Mouse (Mus musculus) liver, embryonic 15.5 days (tissue): ENCODE data around the gene Cnot1. TPM values are rescaled to one million over a fixed set of nuclear protein-coding genes. Genes with fewer than 3 reads are reported as not detected.

Experiments used
- ATAC-seq: fragments of 200-750 bp; cut with Nextera tagmentation; 2 replicates; pipeline ENCODE4 v1.8.0; 2017; ENCODE audit warnings: moderate number of reproducible peaks, mild to moderate bottlenecking, moderate library complexity; ENCODE audit not compliant: insufficient read depth
- H3K27ac ChIP-seq: fragments of 300-500 bp; sonication (generic); replicated peaks from 2 replicates; pipeline ENCODE4 v1.5.1; 2015; ENCODE audit warnings: mild to moderate bottlenecking, inconsistent platforms
- H3K27me3 ChIP-seq: fragments of 300-500 bp; sonication (generic); 2 replicates; pipeline ENCODE4 v1.6.1; 2015; ENCODE audit warnings: mild to moderate bottlenecking, inconsistent platforms
- H3K36me3 ChIP-seq: fragments of 300-500 bp; sonication (generic); replicated peaks from 2 replicates; pipeline ENCODE4 v1.6.1; 2015; ENCODE audit warnings: moderate library complexity, mild to moderate bottlenecking, inconsistent platforms
- H3K4me1 ChIP-seq: fragments of 300-500 bp; sonication (generic); replicated peaks from 2 replicates; pipeline ENCODE4 v1.6.1; 2015; ENCODE audit warnings: inconsistent platforms
- H3K4me2 ChIP-seq: fragments of 300-500 bp; sonication (generic); 2 replicates; pipeline ENCODE4 v1.6.1; 2015; ENCODE audit warnings: moderate library complexity, mild to moderate bottlenecking, inconsistent platforms
- H3K4me3 ChIP-seq: fragments of 300-500 bp; sonication (generic); replicated peaks from 2 replicates; pipeline ENCODE4 v1.5.1; 2015; ENCODE audit warnings: mild to moderate bottlenecking, inconsistent platforms
- H3K9ac ChIP-seq: fragments of 300-500 bp; sonication (generic); 2 replicates; pipeline ENCODE4 v1.6.1; 2015; ENCODE audit warnings: moderate library complexity, mild to moderate bottlenecking, inconsistent platforms
- H3K9me3 ChIP-seq: fragments of 300-500 bp; sonication (generic); replicated peaks from 2 replicates; pipeline ENCODE4 v1.6.1; 2016; ENCODE audit warnings: inconsistent platforms
- WGBS: fragments of 180-500 bp; shearing (Covaris S2); methylation state at CpG from one replicate; pipeline ENCODE4 v1.1.7; 2015; ENCODE audit warnings: mixed read lengths; ENCODE audit not compliant: insufficient replicate concordance; 5-methylcytosine and 5-hydroxymethylcytosine counted together
- polyA plus RNA-seq: library from polyadenylated mRNA; unstranded; fragments of >200 nt; fragmentation: Nextera tagmentation; extraction: Ambion mirVana; gene quantifications from 2 replicates; pipeline ENCODE4 v1.2.1, GENCODE M21; 2015

The Cnot1 gene
- polyA plus RNA-seq: 27.4 TPM in 2 replicates

DNA sequence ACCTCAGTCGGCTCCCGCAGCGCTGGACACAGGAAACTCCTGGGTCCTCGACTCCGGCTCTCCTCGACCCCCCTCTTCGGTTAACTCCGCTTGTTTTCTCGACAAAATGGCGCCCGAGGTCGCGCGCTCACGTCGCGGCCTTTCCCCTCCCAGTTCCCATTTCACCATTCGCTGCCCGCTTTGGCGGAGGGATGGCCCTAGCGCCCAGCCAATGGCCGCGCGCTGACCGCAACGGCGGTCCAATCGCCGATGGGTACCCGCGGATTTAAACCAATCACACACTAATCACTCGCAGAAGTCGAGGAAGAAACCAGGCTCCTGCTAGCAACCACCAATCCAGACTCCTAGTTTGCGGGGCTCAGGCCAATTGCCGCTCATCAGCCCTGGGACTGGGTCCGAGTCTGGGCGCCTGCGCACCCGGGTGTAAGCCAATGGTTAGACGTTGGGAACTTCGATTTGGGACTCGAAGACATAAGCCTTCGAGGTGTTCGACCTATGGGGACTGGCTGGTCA is at the start of gene Cnot1:
Cnot1 (minus strand) TSS at position 134 of the 513 bp plus-strand sequence.
- Histone ChIP-seq H3K4me1 (peaks cover 52% of the 10 kb centered on the region), H3K4me3 (peak within 1 kb of the TSS; percentile 99), H3K27me3 (no peaks in the 10 kb centered on the region), H3K4me2 (peak within 1 kb of the TSS; percentile 89), H3K9me3 (no peaks in the 10 kb centered on the region), H3K9ac (peak within 1 kb of the TSS; percentile 96), H3K27ac (peak within 1 kb of the TSS; percentile 95), H3K36me3 (peaks cover 16% of the 10 kb centered on the region)
- under 1% methylated on average over 44 of the region's 44 CpGs for WGBS
- ATAC-seq: peak; percentile 96

DNA sequence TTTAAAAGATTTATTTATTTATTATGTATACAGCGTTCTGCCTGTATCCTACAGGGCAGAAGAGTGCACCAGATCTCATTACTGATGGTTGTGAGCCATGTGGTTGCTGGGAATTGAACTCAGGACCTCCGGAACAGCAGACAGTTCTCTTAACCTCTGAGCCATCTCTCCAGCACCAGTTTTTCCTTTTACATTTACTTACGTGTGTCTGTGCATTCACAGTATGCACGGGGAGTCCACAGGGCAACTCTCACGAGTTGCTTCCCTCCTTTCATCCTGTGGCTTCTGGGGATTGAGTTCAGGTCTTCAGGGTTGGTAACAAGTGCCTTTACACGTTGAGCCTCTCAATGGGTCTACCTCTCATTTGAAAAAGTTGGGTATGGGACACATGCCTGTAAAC is 46.9 kb upstream of the Cnot1 start:
- WGBS: 62% methylated on average over 6 of the region's 6 CpGs
- Histone ChIP-seq H3K4me3 (no peak overlapping the region), H3K9ac (no peak overlapping the region), H3K9me3 (no peaks in the 10 kb centered on the region), H3K4me1 (peaks cover 17% of the 10 kb centered on the region), H3K36me3 (no peaks in the 10 kb centered on the region), H3K27me3 (no peaks in the 10 kb centered on the region), H3K27ac (no peak overlapping the region), H3K4me2 (no peak overlapping the region)
- no peak for ATAC-seq

DNA sequence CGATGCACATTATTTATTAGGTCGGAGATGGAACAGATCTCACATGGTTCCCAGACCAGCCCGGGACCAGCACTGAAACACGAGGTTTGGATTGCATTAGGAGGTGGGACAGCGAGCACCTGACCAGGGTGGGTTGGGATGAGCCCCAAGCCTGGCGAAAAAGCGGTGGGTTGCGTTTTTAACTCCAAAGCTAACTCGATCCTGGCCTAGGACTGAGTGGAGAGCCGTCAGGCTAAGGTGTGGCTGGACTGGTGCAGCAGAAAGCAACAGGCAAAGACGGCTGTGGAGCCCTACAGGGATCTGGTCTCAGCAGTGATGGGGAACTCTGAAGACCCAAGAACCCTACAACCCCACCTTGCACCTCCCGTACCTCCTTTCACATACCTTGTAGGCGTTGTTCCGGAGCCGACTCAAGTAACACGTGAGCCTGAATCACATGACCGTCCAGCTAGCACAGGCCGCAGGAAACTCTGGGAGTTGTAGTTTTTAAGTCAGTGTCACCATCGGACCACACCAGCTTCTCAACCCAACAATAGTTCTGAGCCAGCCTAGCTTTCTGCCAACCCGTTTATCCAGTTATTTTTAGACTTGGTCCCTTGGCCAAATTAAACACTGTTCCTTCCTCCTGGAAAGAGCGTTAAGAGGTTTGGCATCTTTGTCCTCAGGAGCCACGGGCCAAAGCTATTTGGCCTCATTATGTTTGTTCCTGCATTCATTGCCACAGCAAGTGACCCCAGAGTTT is 46.0 kb upstream of the Cnot1 start, which contains the start of gene Slc38a7:
Slc38a7 (minus strand) TSS at position 438 of the 742 bp plus-strand sequence.
- peak; percentile 73 for ATAC-seq
- Histone ChIP-seq H3K4me2 (peak within 1 kb of the TSS; percentile 78), H3K9me3 (no peaks in the 10 kb centered on the region), H3K27ac (peak within 1 kb of the TSS; percentile 67), H3K27me3 (no peaks in the 10 kb centered on the region), H3K4me3 (peak within 1 kb of the TSS; percentile 65), H3K36me3 (0 out of 2 replicates have a peak, but pooled peaks cover 1% of the 10 kb centered on the region), H3K9ac (peak within 1 kb of the TSS; percentile 54), H3K4me1 (peaks cover 17% of the 10 kb centered on the region)
- 14% methylated on average over 22 of the region's 22 CpGs for WGBS

DNA sequence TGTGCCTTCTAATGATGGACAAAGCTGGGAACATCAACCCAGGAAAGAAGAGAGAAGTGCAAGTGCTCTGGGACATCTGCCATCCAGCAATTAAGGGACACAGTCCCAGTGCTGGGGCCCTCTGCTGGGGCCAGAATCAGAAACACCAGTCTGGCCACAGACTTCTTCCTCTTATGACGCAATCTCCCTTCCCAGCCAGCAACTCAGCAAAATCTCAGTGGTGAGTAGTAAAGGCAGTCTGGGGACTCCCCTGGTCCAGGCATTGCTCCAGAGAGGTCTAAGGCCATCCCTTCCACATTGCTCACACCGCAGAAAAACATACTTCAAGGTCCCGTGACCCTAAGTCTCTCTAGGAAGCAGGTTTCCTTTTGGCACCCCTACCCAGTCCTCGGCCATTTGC is 45.0 kb upstream of the Cnot1 start:
- 39% methylated on average over 4 of the region's 4 CpGs for WGBS
- H3K27me3 ChIP-seq: no peaks in the 10 kb centered on the region
- H3K4me1 ChIP-seq: peaks cover 21% of the 10 kb centered on the region
- H3K4me3 ChIP-seq: peak overlapping the region; percentile 65
- H3K27ac ChIP-seq: peak overlapping the region; percentile 67
- no peaks in the 10 kb centered on the region for H3K9me3 ChIP-seq
- H3K4me2 ChIP-seq: peak overlapping the region; percentile 78
- H3K9ac ChIP-seq: peak overlapping the region; percentile 54; the same call in 1 of the 2 replicates
- peak; percentile 40 for ATAC-seq
- H3K36me3 ChIP-seq: 0 out of 2 replicates have a peak, but pooled peaks cover 4% of the 10 kb centered on the region

DNA sequence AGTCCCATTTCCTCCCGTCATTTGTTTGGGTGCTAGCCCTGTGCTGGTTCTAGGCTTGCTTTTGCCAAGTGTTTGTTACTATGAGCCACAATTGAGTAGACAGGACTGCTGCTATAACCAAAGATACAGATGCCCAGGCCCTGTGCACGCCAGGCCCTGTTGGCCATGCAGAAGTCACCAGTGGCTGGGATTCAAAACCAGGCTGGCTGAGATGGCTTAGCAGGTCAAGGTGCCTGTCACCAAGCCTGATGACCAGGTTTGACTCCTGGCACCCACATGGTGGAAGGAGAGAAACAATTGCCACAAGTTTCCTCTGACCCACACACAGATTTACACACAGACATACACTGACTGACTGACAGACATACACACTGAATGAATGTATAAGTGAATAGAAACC is 43.1 kb upstream of the Cnot1 start:
- peaks cover 9% of the 10 kb centered on the region; the same call in 1 of the 2 replicates for H3K36me3 ChIP-seq
- 65% methylated on average over 2 of the region's 2 CpGs for WGBS
- H3K9ac ChIP-seq: no peak overlapping the region
- H3K4me3 ChIP-seq: no peak overlapping the region
- H3K27me3 ChIP-seq: no peaks in the 10 kb centered on the region
- no peak for ATAC-seq
- H3K4me1 ChIP-seq: peaks cover 21% of the 10 kb centered on the region
- H3K27ac ChIP-seq: no peak overlapping the region
- no peak overlapping the region for H3K4me2 ChIP-seq
- no peaks in the 10 kb centered on the region for H3K9me3 ChIP-seq

DNA sequence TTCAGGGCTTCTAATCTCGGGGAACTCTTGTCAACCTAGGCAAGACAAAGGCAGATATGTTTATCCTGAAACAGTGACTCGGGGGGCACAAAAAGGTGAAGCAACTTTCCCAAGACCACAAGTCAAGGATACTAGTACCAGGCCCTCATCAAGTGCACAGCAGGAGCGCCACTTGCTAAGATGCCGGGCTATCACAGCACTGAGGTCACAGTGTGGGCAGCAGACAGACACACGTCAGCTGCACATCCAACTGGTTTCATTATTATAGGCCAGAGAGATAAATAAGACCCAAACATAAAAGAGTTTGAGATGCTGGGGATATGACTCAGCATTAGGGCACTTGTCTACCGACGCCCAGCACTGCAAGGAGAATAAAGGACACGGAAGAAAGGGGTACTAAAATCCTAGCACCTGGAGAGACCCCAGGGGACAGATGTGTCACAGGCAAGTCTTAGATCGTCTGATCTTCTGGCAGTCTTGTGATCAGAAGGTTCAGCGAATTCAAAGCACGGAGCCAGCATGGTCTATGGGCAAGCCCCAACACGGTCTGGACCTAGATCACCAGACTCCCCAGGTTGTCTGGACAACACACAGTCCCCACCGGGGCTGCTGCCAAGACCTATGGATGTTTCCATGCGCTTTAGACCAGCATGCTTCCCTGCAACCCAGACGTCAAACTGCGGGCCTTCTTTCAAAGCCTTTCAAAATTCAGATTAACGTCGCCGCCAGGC is 41.6 kb upstream of the Cnot1 start:
- Histone ChIP-seq H3K27me3 (no peaks in the 10 kb centered on the region), H3K36me3 (peaks cover 15% of the 10 kb centered on the region; the same call in 1 of the 2 replicates), H3K4me1 (peaks cover 21% of the 10 kb centered on the region), H3K4me3 (no peak overlapping the region), H3K9ac (no peak overlapping the region), H3K27ac (no peak overlapping the region), H3K4me2 (no peak overlapping the region), H3K9me3 (no peaks in the 10 kb centered on the region)
- ATAC-seq: no peak
- WGBS: 79% methylated on average over 19 of the region's 19 CpGs

DNA sequence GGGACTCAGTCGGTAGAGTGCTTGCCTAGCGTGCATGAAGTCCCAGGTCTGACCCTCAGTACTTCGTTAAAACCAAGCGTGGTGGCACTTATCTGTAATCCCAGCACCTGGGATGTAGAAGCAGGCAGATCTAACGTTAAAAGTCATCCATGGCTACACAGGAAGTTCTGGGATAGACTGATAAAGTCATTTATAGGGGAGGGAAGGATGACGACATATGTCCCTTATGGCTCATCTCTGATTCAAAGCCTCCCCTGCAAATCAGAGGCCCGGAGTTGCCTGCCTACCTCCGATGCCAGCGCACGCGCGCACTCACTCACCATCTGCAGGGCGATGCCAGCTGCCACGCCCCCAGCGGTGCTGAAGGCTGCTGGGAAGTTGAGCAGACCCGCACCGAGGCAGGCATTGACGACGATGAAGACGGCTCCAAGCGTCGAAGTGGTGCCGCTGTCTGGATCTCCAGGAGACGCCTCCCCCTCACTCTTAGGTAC is 40.8 kb upstream of the Cnot1 start:
- no peaks in the 10 kb centered on the region for H3K9me3 ChIP-seq
- H3K36me3 ChIP-seq: peaks cover 22% of the 10 kb centered on the region
- no peak overlapping the region for H3K27ac ChIP-seq
- H3K27me3 ChIP-seq: no peaks in the 10 kb centered on the region
- H3K4me1 ChIP-seq: peaks cover 17% of the 10 kb centered on the region
- H3K4me3 ChIP-seq: no peak overlapping the region
- H3K4me2 ChIP-seq: no peak overlapping the region
- ATAC-seq: no peak
- H3K9ac ChIP-seq: no peak overlapping the region
- 49% methylated on average over 24 of the region's 24 CpGs for WGBS

DNA sequence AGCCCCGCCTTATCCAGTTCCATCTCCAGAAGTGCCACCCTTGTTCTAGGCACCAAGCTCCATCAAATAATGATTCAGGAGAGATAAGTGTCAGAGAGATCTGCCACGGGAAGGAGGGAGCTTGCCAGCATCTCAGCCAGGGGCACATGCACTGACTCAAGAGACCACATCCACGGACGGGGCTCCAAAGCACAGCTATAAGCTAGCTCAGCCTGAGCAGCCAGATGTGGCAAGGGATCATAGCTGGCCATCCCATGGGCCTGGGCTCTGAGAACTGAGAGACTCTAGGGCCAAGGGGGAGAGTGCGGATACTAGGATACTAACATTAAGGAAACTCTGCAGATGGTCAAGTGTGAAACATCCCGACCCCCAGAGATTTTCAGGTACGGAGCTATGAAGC is 37.8 kb upstream of the Cnot1 start:
- Histone ChIP-seq H3K4me3 (no peak overlapping the region), H3K27ac (no peak overlapping the region), H3K4me2 (no peak overlapping the region), H3K27me3 (no peaks in the 10 kb centered on the region), H3K4me1 (0 out of 2 replicates have a peak, but pooled peaks cover 4% of the 10 kb centered on the region), H3K9ac (no peak overlapping the region), H3K36me3 (peaks cover 26% of the 10 kb centered on the region), H3K9me3 (no peaks in the 10 kb centered on the region)
- WGBS: 80% methylated on average over 7 of the region's 7 CpGs
- no peak for ATAC-seq

DNA sequence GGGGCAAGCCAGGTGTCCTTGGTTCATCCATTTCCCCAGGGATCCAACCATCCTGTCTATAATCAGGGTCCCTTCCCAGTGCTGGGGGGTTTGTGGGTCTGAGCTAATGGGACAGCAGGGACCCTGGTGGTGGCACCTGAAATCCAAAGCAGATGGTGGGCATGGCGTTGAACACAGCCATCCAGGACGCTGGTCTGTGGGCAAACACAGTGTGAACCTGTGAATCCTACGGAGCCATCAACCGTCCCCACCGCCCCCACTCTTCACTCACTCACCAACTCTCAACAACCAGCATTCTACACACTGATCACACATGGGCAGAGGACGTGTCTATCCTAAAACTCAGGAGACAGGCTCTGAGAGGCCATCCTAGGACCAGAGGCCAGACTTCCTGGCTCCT is 36.7 kb upstream of the Cnot1 start:
- H3K4me1 ChIP-seq: 0 out of 2 replicates have a peak, but pooled peaks cover 4% of the 10 kb centered on the region
- peaks cover 27% of the 10 kb centered on the region for H3K36me3 ChIP-seq
- no peak overlapping the region for H3K4me2 ChIP-seq
- no peaks in the 10 kb centered on the region for H3K9me3 ChIP-seq
- no peak overlapping the region for H3K27ac ChIP-seq
- 72% methylated on average over 6 of the region's 6 CpGs for WGBS
- no peak for ATAC-seq
- H3K9ac ChIP-seq: no peak overlapping the region
- no peak overlapping the region for H3K4me3 ChIP-seq
- no peaks in the 10 kb centered on the region for H3K27me3 ChIP-seq

DNA sequence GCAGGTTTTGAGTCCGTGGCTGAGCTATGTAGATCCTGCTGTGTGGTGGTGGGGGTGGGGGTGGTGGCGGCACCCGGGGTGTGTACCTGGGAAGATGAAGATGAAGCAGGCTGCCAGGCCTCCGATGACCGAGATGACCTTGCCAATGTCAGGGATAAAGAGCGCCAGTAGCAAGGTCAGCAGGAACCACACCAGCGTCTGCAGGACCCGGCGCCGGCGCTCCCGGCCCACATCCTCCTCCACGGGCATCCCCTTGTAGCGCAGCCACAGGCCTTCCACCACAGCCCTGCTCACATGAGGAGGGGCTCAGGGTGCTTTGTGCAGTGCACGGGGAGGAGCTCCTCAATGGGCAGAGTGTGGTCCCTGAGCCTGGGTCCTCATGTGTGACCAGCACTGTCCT is 34.2 kb upstream of the Cnot1 start:
- 85% methylated on average over 15 of the region's 15 CpGs for WGBS
- ATAC-seq: no peak
- no peaks in the 10 kb centered on the region for H3K27me3 ChIP-seq
- H3K4me1 ChIP-seq: no peaks in the 10 kb centered on the region
- peaks cover 23% of the 10 kb centered on the region for H3K36me3 ChIP-seq
- no peak overlapping the region for H3K4me2 ChIP-seq
- no peak overlapping the region for H3K27ac ChIP-seq
- H3K4me3 ChIP-seq: no peak overlapping the region
- H3K9ac ChIP-seq: no peak overlapping the region
- H3K9me3 ChIP-seq: no peaks in the 10 kb centered on the region

DNA sequence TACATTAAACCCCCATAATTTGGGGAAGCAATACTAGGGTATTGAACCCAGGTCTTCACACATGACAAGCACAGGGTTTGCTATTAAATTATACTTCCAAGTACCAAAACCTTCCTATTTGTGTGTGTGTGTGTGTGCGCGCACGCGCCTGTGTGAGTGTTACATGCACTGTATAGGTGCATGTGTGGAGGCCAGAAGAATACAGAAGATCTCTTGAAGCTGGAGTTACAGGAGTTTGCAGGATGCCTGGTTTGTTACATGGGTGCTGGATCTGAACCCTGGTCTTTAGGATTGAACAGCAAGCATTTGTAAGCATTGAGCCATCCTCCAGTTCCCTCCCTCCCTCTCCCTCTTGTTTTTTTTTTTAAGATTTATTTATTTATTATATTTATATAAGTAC is 32.0 kb upstream of the Cnot1 start:
- Histone ChIP-seq H3K9ac (no peak overlapping the region), H3K9me3 (no peaks in the 10 kb centered on the region), H3K27ac (no peak overlapping the region), H3K36me3 (peaks cover 12% of the 10 kb centered on the region), H3K27me3 (no peaks in the 10 kb centered on the region), H3K4me2 (no peak overlapping the region), H3K4me3 (no peak overlapping the region), H3K4me1 (peaks cover 10% of the 10 kb centered on the region)
- whole genome bisulfite sequencing: 88% methylated on average over 4 of the region's 4 CpGs
- ATAC-seq: no peak
